Comparison of ENCODE assay signal across 37 mouse cellular contexts in the genomic region with DNA sequence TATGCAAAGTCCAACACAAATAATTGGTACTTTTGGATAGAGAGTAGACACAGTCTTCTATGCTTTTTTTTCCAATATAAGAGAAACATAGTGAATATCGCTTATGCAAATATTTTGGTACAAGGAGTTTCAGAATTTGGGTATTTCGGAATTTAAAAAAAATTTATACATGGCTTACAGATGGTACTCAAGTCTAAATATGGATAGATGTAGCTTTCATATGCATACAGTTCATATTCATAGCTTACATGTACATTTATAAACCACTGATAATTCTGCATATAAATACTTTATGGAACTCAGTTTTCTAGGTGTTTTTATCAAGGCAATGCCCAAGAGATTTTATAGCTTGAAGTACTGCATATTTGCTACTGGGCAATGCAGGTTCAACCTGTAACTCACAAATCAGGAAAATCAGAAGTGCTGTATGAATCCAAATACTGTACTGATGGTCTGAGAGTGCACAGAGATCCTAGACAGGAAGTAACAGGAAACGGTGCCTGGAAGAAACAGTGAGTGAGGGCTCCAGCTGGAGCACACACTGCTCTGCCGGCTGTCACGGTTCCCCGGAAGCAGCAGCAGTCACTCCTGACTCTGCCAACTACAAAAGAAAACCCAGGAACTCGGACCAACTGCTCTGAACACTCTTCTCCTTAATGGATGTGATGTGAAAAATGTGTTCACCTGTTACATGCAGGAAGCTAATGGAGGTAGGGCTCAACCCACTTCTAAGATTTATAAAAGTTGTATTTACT. TPM values are rescaled to one million over a fixed set of nuclear protein-coding genes. Genes with fewer than 3 reads are reported as not detected.
DNase-seq lines count a peak whose midpoint lies in the region; ATAC-seq and TF ChIP-seq lines count a peak whose summit lies in the region.
"Had no signal": no experiment of that assay in that cellular context is flagged by ENCODE, and none has a peak within 500 bp of the region (broad histone marks: within the 10 kb centered on the region; RNA-seq: fewer than 3 reads in every experiment).

No protein-coding gene starts in this region.

- no peaks in the 10 kb centered on the region; the same call in 1 of the 2 replicates for H3K4me1 ChIP-seq in forebrain, postnatal 0 days (ENCODE audit: insufficient read depth)
- no peaks in the 10 kb centered on the region for H3K4me1 ChIP-seq in forebrain, embryonic 14.5 days (ENCODE audit: control insufficient read depth, insufficient read depth, low read length)
- H3K4me1 ChIP-seq: embryonic facial prominence, embryonic 10.5 days; embryonic facial prominence, embryonic 13.5 days; forebrain, embryonic 12.5 days; hindbrain, embryonic 12.5 days; hindbrain, embryonic 15.5 days had no signal

- H3K27ac ChIP-seq in forebrain, postnatal 0 days (ENCODE audit: low read depth, low read length) = peak overlapping the region; percentile 69
- H3K27ac ChIP-seq in forebrain, embryonic 14.5 days (ENCODE audit: low read depth, low read length) = no peak overlapping the region
- H3K27ac ChIP-seq: embryonic facial prominence, embryonic 10.5 days; embryonic facial prominence, embryonic 13.5 days; forebrain, embryonic 12.5 days; heart, adult 2 months; hindbrain, embryonic 12.5 days; hindbrain, embryonic 15.5 days had no signal

- peak; percentile 61 for DNase-seq in forebrain, postnatal 0 days
- no peak for DNase-seq in forebrain, embryonic 14.5 days (ENCODE audit: low spot score)
- peak; percentile 15 for DNase-seq in layer of hippocampus, adult 11-12 months (ENCODE audit: low spot score)
- no peak for DNase-seq in layer of hippocampus, postnatal 25 days (ENCODE audit: extremely low spot score in 1 of 2, low spot score in 1 of 2)
- DNase-seq in layer of hippocampus, adult 9-11 months = peak; percentile 30
- peak; percentile 23 to 26 for DNase-seq in layer of hippocampus, postnatal 14 days (ENCODE audit: low spot score in 2 of 2)
- no peak for DNase-seq in thymus, postnatal 25 days
- DNase-seq: adrenal gland, postnatal 14 days; B cell, adult 2 months; cerebellum, adult 11 months; cerebellum, adult 2 months; cerebellum, adult 9-11 months; cerebellum, postnatal 25 days; embryo, embryonic 11 days; gastrocnemius, postnatal 25 days; heart, adult 2 months had no signal

- no peak for TF ChIP-seq CTCF in forebrain, postnatal 0 days (IDR thresholded peaks at IDR 0.05; ENCODE audit: low read depth)

- no peaks in the 10 kb centered on the region for H3K9me3 ChIP-seq in forebrain, postnatal 0 days (ENCODE audit: low read length)
- no peaks in the 10 kb centered on the region for H3K9me3 ChIP-seq in forebrain, embryonic 14.5 days (replicated peaks; ENCODE audit: control insufficient read depth, low read length)
- H3K9me3 ChIP-seq: embryonic facial prominence, embryonic 10.5 days; embryonic facial prominence, embryonic 13.5 days; forebrain, embryonic 12.5 days; G1E; hindbrain, embryonic 12.5 days; hindbrain, embryonic 15.5 days had no signal

- ATAC-seq in forebrain, postnatal 0 days = peak; percentile 87
- no peak for ATAC-seq in forebrain, embryonic 14.5 days
- ATAC-seq: Patski had no signal

- H3K4me2 ChIP-seq in forebrain, postnatal 0 days (ENCODE audit: low read depth) = no peak overlapping the region
- H3K4me2 ChIP-seq in forebrain, embryonic 14.5 days (ENCODE audit: low read length) = no peak overlapping the region
- H3K4me2 ChIP-seq: embryonic facial prominence, embryonic 13.5 days; forebrain, embryonic 12.5 days; heart, embryonic 11.5 days; hindbrain, embryonic 12.5 days; hindbrain, embryonic 15.5 days had no signal

- H3K4me3 ChIP-seq in forebrain, postnatal 0 days (ENCODE audit: low read depth, low read length) = no peak overlapping the region
- H3K4me3 ChIP-seq in forebrain, embryonic 14.5 days (ENCODE audit: low read depth, low read length) = no peak overlapping the region
- H3K4me3 ChIP-seq: embryonic facial prominence, embryonic 10.5 days; embryonic facial prominence, embryonic 13.5 days; erythroblast, embryonic 14.5 days; forebrain, embryonic 12.5 days; heart, adult 2 months; hindbrain, embryonic 12.5 days; hindbrain, embryonic 15.5 days had no signal

- H3K9ac ChIP-seq in forebrain, postnatal 0 days = no peak overlapping the region
- H3K9ac ChIP-seq in forebrain, embryonic 14.5 days (ENCODE audit: low read length) = no peak overlapping the region
- H3K9ac ChIP-seq: embryonic facial prominence, embryonic 13.5 days; forebrain, embryonic 12.5 days; hindbrain, embryonic 12.5 days; hindbrain, embryonic 15.5 days had no signal

- no peaks in the 10 kb centered on the region for H3K36me3 ChIP-seq in forebrain, postnatal 0 days (ENCODE audit: insufficient read depth)
- H3K36me3 ChIP-seq in forebrain, embryonic 14.5 days (ENCODE audit: control insufficient read depth, insufficient read depth, low read length) = no peaks in the 10 kb centered on the region
- H3K36me3 ChIP-seq: embryonic facial prominence, embryonic 10.5 days; embryonic facial prominence, embryonic 13.5 days; forebrain, embryonic 12.5 days; G1E; hindbrain, embryonic 12.5 days; hindbrain, embryonic 15.5 days had no signal

- no peaks in the 10 kb centered on the region for H3K27me3 ChIP-seq in forebrain, postnatal 0 days (ENCODE audit: insufficient read depth, low read length)
- H3K27me3 ChIP-seq in forebrain, embryonic 14.5 days (replicated peaks; ENCODE audit: control insufficient read depth, insufficient read depth, low read length) = no peaks in the 10 kb centered on the region
- H3K27me3 ChIP-seq: CH12.LX; embryonic facial prominence, embryonic 13.5 days; forebrain, embryonic 12.5 days; hindbrain, embryonic 12.5 days; hindbrain, embryonic 15.5 days; Patski had no signal

- 57% methylated on average over 7 of the region's 7 CpGs for WGBS in forebrain, postnatal 0 days
- 73% methylated on average over 7 of the region's 7 CpGs for WGBS in forebrain, embryonic 14.5 days

RNA-seq across cellular contexts. Expression of gene Dppa1, which starts 8.5 kb away (rescaled TPM):
- not detected in 2 replicates for total RNA-seq in forebrain, postnatal 0 days (2014; rRNA removed)
- polyA plus RNA-seq in forebrain, postnatal 0 days (2015; fragmentation: Nextera tagmentation; extraction: Ambion mirVana) = not detected in 2 replicates
- polyA plus RNA-seq in forebrain, embryonic 14.5 days (2014; fragmentation: Nextera tagmentation; extraction: Ambion mirVana) = not detected in 2 replicates
- not detected for total RNA-seq in layer of hippocampus, postnatal 25 days (2021)
- not detected for total RNA-seq in layer of hippocampus, postnatal 14 days (2021)
- total RNA-seq: adrenal gland, adult 18-20 months; adrenal gland, postnatal 14 days; adrenal gland, postnatal 4 days; CH12.LX; G1E; gastrocnemius, adult 8-10 months; gastrocnemius, postnatal 25 days; heart, adult 2 months; heart, postnatal 25 days; hematopoietic stem cell, adult 5-6 weeks had no signal
- polyA plus RNA-seq: cerebellum, adult 2 months; cortical plate, adult 2 months; embryonic facial prominence, embryonic 10.5 days; embryonic facial prominence, embryonic 13.5 days; erythroblast, embryonic 14.5 days; forebrain, embryonic 12.5 days; frontal cortex, adult 2 months; G1E; gonadal fat pad, adult 2 months; heart, adult 2 months; heart, embryonic 11.5 days; heart, embryonic 14.5 days; heart, postnatal 0 days; hindbrain, embryonic 12.5 days; hindbrain, embryonic 15.5 days; intestine, embryonic 14.5 days; Patski had no signal

RNA-seq across cellular contexts. Expression of gene BC053393, which starts 49.3 kb away (rescaled TPM):
- total RNA-seq in forebrain, postnatal 0 days (2014; rRNA removed) = not detected in 2 replicates
- polyA plus RNA-seq in forebrain, postnatal 0 days (2015; fragmentation: Nextera tagmentation; extraction: Ambion mirVana) = 0.07 TPM in 1 of 2 replicates, not detected in the other
- not detected in 2 replicates for polyA plus RNA-seq in forebrain, embryonic 14.5 days (2014; fragmentation: Nextera tagmentation; extraction: Ambion mirVana)
- not detected for total RNA-seq in layer of hippocampus, postnatal 25 days (2021)
- not detected for total RNA-seq in layer of hippocampus, postnatal 14 days (2021)
- total RNA-seq: adrenal gland, adult 18-20 months; adrenal gland, postnatal 14 days; adrenal gland, postnatal 4 days; CH12.LX; gastrocnemius, adult 8-10 months; gastrocnemius, postnatal 25 days; heart, adult 2 months; heart, postnatal 25 days; hematopoietic stem cell, adult 5-6 weeks had no signal
- polyA plus RNA-seq: cerebellum, adult 2 months; cortical plate, adult 2 months; embryonic facial prominence, embryonic 10.5 days; embryonic facial prominence, embryonic 13.5 days; erythroblast, embryonic 14.5 days; forebrain, embryonic 12.5 days; G1E; gonadal fat pad, adult 2 months; heart, adult 2 months; hindbrain, embryonic 12.5 days; hindbrain, embryonic 15.5 days; intestine, embryonic 14.5 days; Patski had no signal

Comparison
In these comparisons a context has a peak if more than half of its experiments do, and no peak if none do; other contexts are left out.
1. DNase-seq: peak in forebrain, postnatal 0 days (single experiment), layer of hippocampus, adult 11-12 months (single experiment), layer of hippocampus, adult 9-11 months (single experiment) and layer of hippocampus, postnatal 14 days (2 of 2); none in forebrain, embryonic 14.5 days (single experiment), layer of hippocampus, postnatal 25 days (0 of 2) and thymus, postnatal 25 days (single experiment).